Mouse (Mus musculus) ZHBTc4 (cell line): ENCODE measurements at regions not wholly inside any gene's neighbourhood (a gene's known extent, or its start where the extent isn't known, plus 50 kb on each side); places are given as distances from the start of the nearest gene placed in this dataset.
A peak's percentile ranks its signal among the peaks of the same experiment; 100 is the strongest.

Experiments used
- DNase-seq: peaks from one replicate; pipeline ENCODE4 v3.0.0-alpha.2; 2011; ENCODE audit warnings: low read depth, low spot score

DNA sequence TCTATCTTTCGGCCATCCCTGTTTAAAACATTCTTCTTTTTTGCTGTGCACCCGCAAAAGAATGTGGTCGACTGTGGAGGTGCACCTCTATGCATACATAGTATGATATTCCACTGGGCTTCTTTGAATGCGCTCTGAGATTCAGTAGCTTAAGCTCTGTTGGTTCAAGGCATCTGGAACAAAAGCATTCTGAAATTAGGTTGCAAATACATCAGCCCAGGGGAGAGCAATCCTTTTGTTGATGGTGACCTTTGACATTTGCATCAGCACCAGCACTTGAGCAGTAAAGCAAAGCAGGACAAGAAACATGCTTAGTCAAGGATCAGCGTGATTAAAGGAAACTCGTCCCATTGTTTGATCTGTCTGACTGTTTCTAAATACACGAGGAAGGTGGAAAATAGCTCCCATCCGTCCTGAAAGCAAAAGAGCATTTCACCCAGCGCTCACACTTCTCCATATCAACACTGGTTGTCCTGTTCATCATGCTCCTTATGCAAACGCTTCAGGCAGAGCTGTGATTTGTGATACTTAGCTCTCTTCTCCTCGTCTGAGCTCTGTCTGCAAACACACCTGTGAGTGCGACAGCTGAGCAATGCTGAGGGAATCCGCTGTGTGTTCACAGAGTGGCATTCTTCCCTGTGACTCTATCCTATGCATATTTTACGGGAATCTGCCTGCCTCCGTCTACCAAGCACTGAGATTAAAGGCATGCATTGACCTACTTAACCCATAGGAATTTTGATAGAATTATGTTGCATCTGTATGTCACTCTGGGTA lies 67.4 kb upstream of the Dkk2 start:
- DNase-seq: peak; percentile 21

DNA sequence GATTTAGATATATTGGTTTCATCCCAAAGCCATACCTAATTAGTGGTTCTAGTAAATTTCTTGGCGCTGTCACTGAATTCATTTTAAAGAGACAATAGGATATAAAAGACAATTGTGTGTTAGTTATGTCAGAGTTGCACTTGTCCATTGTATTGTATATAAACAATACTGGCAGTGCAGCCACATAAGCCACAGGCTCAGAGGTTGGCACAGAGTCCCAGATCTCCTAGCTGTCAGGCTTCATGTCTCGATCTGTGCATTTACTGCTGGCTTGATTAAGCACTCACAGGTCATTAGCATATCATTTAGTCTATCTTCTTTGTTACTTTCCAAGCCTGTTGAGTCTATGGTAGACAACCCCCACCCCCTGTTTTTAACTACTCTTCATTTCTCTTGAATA lies 66.6 kb upstream of the Dkk2 start:
- no peak for DNase-seq

DNA sequence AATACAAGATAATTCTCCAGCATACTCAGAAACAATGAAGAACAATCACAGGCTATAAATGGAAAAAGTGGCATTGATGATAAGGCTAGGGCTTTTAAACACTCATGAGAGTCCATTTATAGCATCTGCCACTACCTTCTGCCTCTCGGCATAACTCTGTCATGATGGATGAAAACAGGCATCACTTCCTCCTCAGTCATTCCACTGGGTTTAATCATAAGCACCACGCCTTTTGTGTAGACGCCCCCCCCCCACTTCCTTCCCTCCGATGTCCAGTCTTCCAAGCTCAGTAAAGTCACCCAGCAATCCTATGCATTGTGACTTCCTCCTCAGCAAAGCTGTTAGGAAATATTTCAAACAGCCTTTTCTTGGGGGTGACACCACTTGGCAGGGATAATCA lies 63.1 kb upstream of the Dkk2 start:
- no peak for DNase-seq

DNA sequence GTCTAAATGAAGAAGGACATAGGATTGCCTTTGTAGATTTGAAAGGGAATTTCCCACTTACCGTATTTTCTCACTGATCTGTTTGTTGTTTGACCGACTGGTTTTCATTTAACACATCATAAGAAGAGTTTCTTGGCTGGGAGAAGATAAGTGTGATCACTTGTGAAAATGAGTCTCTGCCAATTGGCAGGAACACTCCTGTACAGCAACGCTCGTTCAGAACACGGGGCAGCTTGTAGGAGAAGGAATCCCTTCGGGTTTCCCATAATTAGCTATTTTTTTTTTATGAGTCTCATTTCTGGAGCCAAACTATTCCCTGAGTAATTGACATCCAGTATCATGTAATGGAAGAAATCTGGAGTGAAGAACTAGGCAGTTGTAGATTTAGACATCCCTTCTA lies 61.8 kb upstream of the Dkk2 start:
- no peak for DNase-seq

DNA sequence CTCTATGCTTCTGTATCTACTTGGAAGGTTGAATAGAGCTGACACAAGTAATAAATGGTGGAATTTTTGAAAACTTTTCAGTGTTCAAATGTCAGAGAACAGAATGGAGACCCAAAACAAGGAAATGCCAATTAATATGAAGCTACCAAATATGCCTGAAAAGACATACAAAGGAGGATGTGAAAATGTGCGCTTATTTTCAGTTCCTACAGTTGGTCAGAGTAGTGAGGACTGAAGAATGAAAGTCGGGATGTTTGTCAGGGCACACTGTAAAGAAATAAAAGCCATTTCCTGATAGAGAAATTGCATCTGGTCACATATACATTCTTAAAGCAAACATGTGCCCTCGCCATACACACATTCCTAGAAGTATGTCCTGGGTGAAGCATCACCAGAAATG lies 56.0 kb upstream of the Dkk2 start:
- DNase-seq: no peak

DNA sequence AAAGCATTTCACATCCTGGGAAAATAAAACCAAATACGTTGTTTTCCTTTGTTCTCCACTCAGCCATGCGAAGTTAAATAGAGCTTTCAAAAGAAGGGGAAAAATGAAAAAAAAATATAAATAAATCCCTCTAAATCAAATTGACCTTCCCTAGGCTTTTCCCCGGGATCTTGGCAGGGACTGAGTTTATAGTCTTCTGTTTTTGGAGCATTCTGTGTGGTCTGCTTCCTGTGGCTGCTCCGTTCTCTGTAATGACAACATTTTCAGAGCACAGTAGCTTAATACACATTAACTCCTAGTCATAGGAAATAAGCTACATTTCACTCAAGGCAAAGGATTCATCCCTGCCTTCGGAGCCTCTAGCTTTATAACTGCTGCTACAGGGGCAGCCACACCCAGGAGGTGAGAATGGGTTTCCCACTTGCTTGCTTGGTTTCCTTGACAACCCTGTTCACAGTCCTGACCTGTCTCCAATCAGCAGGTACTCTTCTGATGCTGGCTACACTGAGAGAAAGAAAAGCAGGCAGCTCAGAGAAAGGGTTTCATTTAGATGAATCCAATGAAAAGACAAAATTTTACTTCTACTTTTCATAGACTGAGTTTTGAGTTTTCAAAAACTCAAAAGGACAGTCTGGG lies 51.9 kb upstream of the Dkk2 start:
- DNase-seq: peak; percentile 16

DNA sequence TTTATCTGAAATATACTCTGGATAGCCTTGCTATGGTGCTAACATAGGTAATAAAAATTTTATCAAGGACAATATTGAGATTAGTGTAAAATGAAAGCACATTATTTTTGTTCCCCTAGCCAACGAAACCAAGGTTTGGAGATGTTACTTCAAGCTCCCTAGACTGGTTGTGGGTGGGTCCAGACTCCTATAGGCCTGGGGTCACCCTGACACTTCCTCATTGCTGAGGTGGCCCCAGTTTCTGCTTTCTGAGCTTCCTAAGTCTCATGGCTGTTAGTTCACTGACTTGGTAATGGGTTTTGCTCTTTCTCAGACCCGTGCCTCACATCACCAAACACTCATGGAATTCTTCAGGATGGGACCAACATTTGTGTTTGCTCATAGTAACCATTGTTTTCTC lies 49.9 kb upstream of the Dkk2 start:
- no peak for DNase-seq
